ENCODE assay signal across 8 mouse cellular contexts in genomic region chr12:12940466-12941128, GRCm38 (mm10). TPM values are rescaled to one million over a fixed set of nuclear protein-coding genes. Genes with fewer than 3 reads are reported as not detected.
DNase-seq lines count a peak whose midpoint lies in the region; ATAC-seq and TF ChIP-seq lines count a peak whose summit lies in the region.

No protein-coding gene starts in this region.

- 3% methylated on average over 13 of the region's 13 CpGs for WGBS in kidney, adult 2 months
- WGBS in liver, adult 2 months = 4% methylated on average over 13 of the region's 13 CpGs

- H3K36me3 ChIP-seq in kidney, adult 2 months (ENCODE audit: control insufficient read depth, insufficient read depth, low read length) = no peaks in the 10 kb centered on the region; the same call in 1 of the 2 replicates
- no peaks in the 10 kb centered on the region for H3K36me3 ChIP-seq in liver, adult 2 months (ENCODE audit: control insufficient read depth, insufficient read depth, low read length)

- H3K79me2 ChIP-seq in liver, adult 2 months (ENCODE audit: control insufficient read depth, insufficient read depth, low read length) = 0 out of 2 replicates have a peak, but pooled peaks cover 3% of the 10 kb centered on the region

- TF ChIP-seq POLR2A in kidney, adult 2 months (IDR thresholded peaks at IDR 0.05; ENCODE audit: low read depth, low read length) = no peak
- TF ChIP-seq POLR2A in liver, adult 2 months (IDR thresholded peaks at IDR 0.05; ENCODE audit: extremely low read depth, insufficient read depth, low read length) = no peak

- peak overlapping the region; percentile 74 for H3K9ac ChIP-seq in liver, adult 2 months (ENCODE audit: low read depth, low read length)

- H3K27me3 ChIP-seq in kidney, adult 2 months (replicated peaks; ENCODE audit: control insufficient read depth, insufficient read depth, low read length) = no peaks in the 10 kb centered on the region
- H3K27me3 ChIP-seq in liver, adult 2 months (ENCODE audit: control insufficient read depth, insufficient read depth, low read length) = 0 out of 2 replicates have a peak, but pooled peaks cover 2% of the 10 kb centered on the region

- peak overlapping the region; percentile 81 for H3K4me3 ChIP-seq in kidney, adult 2 months (ENCODE audit: insufficient read depth, low read depth, low read length)
- peak overlapping the region; percentile 74 for H3K4me3 ChIP-seq in liver, adult 2 months (ENCODE audit: insufficient read depth, low read depth, low read length)

- no peak overlapping the region for H3K27ac ChIP-seq in kidney, adult 2 months (ENCODE audit: insufficient read depth, low read depth, low read length)
- H3K27ac ChIP-seq in liver, adult 2 months (replicated peaks; ENCODE audit: insufficient read depth, low read depth, low read length) = no peak overlapping the region

- H3K4me1 ChIP-seq in kidney, adult 2 months (ENCODE audit: control insufficient read depth, insufficient read depth, low read length) = peaks cover 5% of the 10 kb centered on the region; the same call in 1 of the 2 replicates
- peaks cover 12% of the 10 kb centered on the region for H3K4me1 ChIP-seq in liver, adult 2 months (ENCODE audit: control insufficient read depth, insufficient read depth, low read length)

- no peak for ATAC-seq in granulocyte monocyte progenitor cell, adult 5-6 weeks (replicated peaks; ENCODE audit: poor library complexity, severe bottlenecking)

- TF ChIP-seq CTCF in kidney, adult 2 months (conservative IDR thresholded peaks at IDR 0.05; ENCODE audit: insufficient read depth, insufficient read length, low read depth, low read length) = no peak
- TF ChIP-seq CTCF in liver, adult 2 months (IDR thresholded peaks at IDR 0.05; ENCODE audit: low read depth, low read length) = no peak

- DNase-seq in adrenal gland, adult (ENCODE audit: inconsistent age in 2 of 2, low spot score in 1 of 2) = peak; percentile 18 to 60
- no peak for DNase-seq in adrenal gland, postnatal 4 days (ENCODE audit: low spot score in 2 of 2)
- DNase-seq in brain, embryonic 18.5 days (ENCODE audit: low read depth, low spot score) = peak; percentile 63
- peak; percentile 31 to 36 for DNase-seq in frontal cortex, postnatal 25 days (ENCODE audit: low spot score in 2 of 2)
- DNase-seq in kidney, adult 2 months = peak; percentile 25
- no peak for DNase-seq in liver, adult 2 months (ENCODE audit: extremely low read depth, low read depth, low spot score)
- DNase-seq in retina, embryonic 14.5 days (ENCODE audit: low spot score) = peak; percentile 72

RNA-seq across cellular contexts. Expression of gene Mycn, which starts 1.1 kb away (rescaled TPM):
- 10 to 100 TPM; 12.7 to 21.9 TPM for total RNA-seq in adrenal gland, postnatal 4 days (2021)
- polyA plus RNA-seq in kidney, adult 2 months (2012; rRNA removed) = 2.4 and 2.8 TPM in 2 replicates
- total RNA-seq in liver, adult 2 months (2014; rRNA removed) = 0.40 and 0.65 TPM in 2 replicates
- polyA plus RNA-seq in liver, adult 2 months (2012; rRNA removed) = 0.21 and 0.54 TPM in 2 replicates
- total RNA-seq in granulocyte monocyte progenitor cell, adult 5-6 weeks (2014; fragmentation: Nextera tagmentation) = not detected in 2 replicates
- total RNA-seq in granulocyte monocyte progenitor cell, adult 5-6 weeks (2017) = 0.26 TPM in 1 of 2 replicates, not detected in the other

Comparison
In these comparisons a context has a peak if more than half of its experiments do, and no peak if none do; other contexts are left out.
1. DNase-seq: peak in adrenal gland, adult (2 of 2), brain, embryonic 18.5 days (single experiment), frontal cortex, postnatal 25 days (2 of 2), kidney, adult 2 months (single experiment) and retina, embryonic 14.5 days (single experiment); none in adrenal gland, postnatal 4 days (0 of 2) and liver, adult 2 months (single experiment).